Mouse (Mus musculus) stomach, postnatal 0 days (tissue): ENCODE results near the gene Cfap46. TPM values are rescaled to one million over a fixed set of nuclear protein-coding genes. Genes with fewer than 3 reads are reported as not detected.
"Not testable (repeated sequence)": the region's sequence is repeated elsewhere in the genome, so short reads cannot be mapped to it uniquely, and the experiment has no call there.

ENCODE experiments used
- ATAC-seq: fragments of 200-750 bp; cut with Nextera tagmentation; 2 replicates; pipeline ENCODE4 v1.8.0; 2017; ENCODE audit not compliant: low FRiP score, low TSS enrichment
- DNase-seq: peaks from one replicate; pipeline ENCODE4 v3.0.0-alpha.2; 2016; ENCODE audit warnings: low spot score
- H3K27ac ChIP-seq: fragments of 300-500 bp; sonication (generic); replicated peaks from 2 replicates; pipeline ENCODE4 v1.5.1; 2014; ENCODE audit warnings: mild to moderate bottlenecking, control low read depth
- H3K27me3 ChIP-seq: fragments of 300-500 bp; sonication (generic); 2 replicates; pipeline ENCODE4 v1.6.1; 2014; ENCODE audit warnings: low read length; ENCODE audit not compliant: control insufficient read depth, insufficient read depth
- H3K36me3 ChIP-seq: fragments of 300-500 bp; sonication (generic); 2 replicates; pipeline ENCODE4 v1.6.1; 2014; ENCODE audit warnings: low read length, mixed read lengths; ENCODE audit not compliant: control insufficient read depth, insufficient read depth
- H3K4me1 ChIP-seq: fragments of 300-500 bp; sonication (generic); replicated peaks from 2 replicates; pipeline ENCODE4 v1.6.1; 2014; ENCODE audit warnings: antibody characterized with exemption; ENCODE audit not compliant: control insufficient read depth, insufficient read depth
- H3K4me2 ChIP-seq: fragments of 300-500 bp; sonication (generic); replicated peaks from 2 replicates; pipeline ENCODE4 v1.6.1; 2014; ENCODE audit warnings: low read depth, mild to moderate bottlenecking, control low read depth, moderate library complexity
- H3K4me3 ChIP-seq: fragments of 300-500 bp; sonication (generic); 2 replicates; pipeline ENCODE4 v1.5.1; 2014; ENCODE audit warnings: low read depth, low read length, control low read depth
- H3K9ac ChIP-seq: fragments of 300-500 bp; sonication (generic); 2 replicates; pipeline ENCODE4 v1.6.1; 2014; ENCODE audit warnings: mild to moderate bottlenecking, low read length, control low read depth, mixed read lengths
- H3K9me3 ChIP-seq: fragments of 300-500 bp; sonication (generic); 2 replicates; pipeline ENCODE4 v1.6.1; 2016; ENCODE audit warnings: low read length; ENCODE audit not compliant: control insufficient read depth
- CTCF ChIP-seq: IDR thresholded peaks from 2 replicates; pipeline ENCODE4 v1.5.1; 2016; ENCODE audit warnings: antibody characterized with exemption, low read depth, mild to moderate bottlenecking, moderate library complexity
- EP300 ChIP-seq: optimal IDR thresholded peaks from 2 replicates; pipeline ENCODE3; 2016; ENCODE audit warnings: antibody characterized with exemption
- WGBS: fragments of 180-500 bp; shearing (Covaris S2); extraction: QIAGEN DNeasy Blood & Tissue Kit; methylation state at CpG from one replicate; pipeline ENCODE4 v1.1.7; 2014; 5-methylcytosine and 5-hydroxymethylcytosine counted together
- polyA plus RNA-seq: library from polyadenylated mRNA; unstranded; fragments of >200 nt; fragmentation: Nextera tagmentation; extraction: Ambion mirVana; gene quantifications from 2 replicates; pipeline ENCODE4 v1.2.1, GENCODE M21; 2015

Gene Cfap46
- polyA plus RNA-seq, 1 experiment from 2014 or later: 0.08 TPM

GRCm38 (mm10) chr7:139681921-139682598 lies 1.6 kb downstream of the Cfap46 start:
- Histone ChIP-seq H3K36me3 (no peaks in the 10 kb centered on the region), H3K9me3 (no peaks in the 10 kb centered on the region), H3K4me3 (no peak overlapping the region), H3K27me3 (no peaks in the 10 kb centered on the region), H3K27ac (no peak overlapping the region), H3K9ac (no peak overlapping the region), H3K4me1 (no peaks in the 10 kb centered on the region), H3K4me2 (no peak overlapping the region)
- DNase-seq: no peak
- TF ChIP-seq EP300: no peak
- TF ChIP-seq CTCF: no peak
- WGBS: 68% methylated on average over 11 of the region's 11 CpGs
- no peak for ATAC-seq

- H3K4me3 ChIP-seq: no peak overlapping the region
- TF ChIP-seq CTCF: no peak
- no peak for TF ChIP-seq EP300
- H3K4me1 ChIP-seq: no peaks in the 10 kb centered on the region
- no peaks in the 10 kb centered on the region for H3K27me3 ChIP-seq
- 83% methylated on average over 3 of the region's 3 CpGs for WGBS
- no peak overlapping the region for H3K27ac ChIP-seq
- no peaks in the 10 kb centered on the region for H3K9me3 ChIP-seq
- no peaks in the 10 kb centered on the region for H3K36me3 ChIP-seq
- no peak overlapping the region for H3K4me2 ChIP-seq
- DNase-seq (no peak), ATAC-seq (no peak)
- no peak overlapping the region for H3K9ac ChIP-seq
Observed at GRCm38 (mm10) chr7:139676433-139676832, 7.2 kb downstream of the Cfap46 start.

GRCm38 (mm10) chr7:139666871-139667270 lies 16.7 kb downstream of the Cfap46 start:
- 73% methylated on average over 8 of the region's 8 CpGs for WGBS
- no peaks in the 10 kb centered on the region for H3K9me3 ChIP-seq
- H3K9ac ChIP-seq: no peak overlapping the region
- no peaks in the 10 kb centered on the region for H3K27me3 ChIP-seq
- H3K4me3 ChIP-seq: no peak overlapping the region
- no peaks in the 10 kb centered on the region for H3K36me3 ChIP-seq
- ATAC-seq (no peak), DNase-seq (no peak)
- no peak for TF ChIP-seq CTCF
- TF ChIP-seq EP300: no peak
- H3K4me2 ChIP-seq: no peak overlapping the region
- no peak overlapping the region for H3K27ac ChIP-seq
- no peaks in the 10 kb centered on the region for H3K4me1 ChIP-seq

GRCm38 (mm10) chr7:139663318-139663717 lies 20.3 kb downstream of the Cfap46 start:
- DNase-seq (no peak), ATAC-seq (no peak)
- WGBS: 42% methylated on average over 3 of the region's 3 CpGs
- no peak overlapping the region for H3K4me2 ChIP-seq
- H3K27ac ChIP-seq: no peak overlapping the region
- H3K36me3 ChIP-seq: no peaks in the 10 kb centered on the region
- TF ChIP-seq CTCF: no peak
- no peak for TF ChIP-seq EP300
- no peak overlapping the region for H3K4me3 ChIP-seq
- no peaks in the 10 kb centered on the region for H3K27me3 ChIP-seq
- no peaks in the 10 kb centered on the region for H3K9me3 ChIP-seq
- no peak overlapping the region for H3K9ac ChIP-seq
- H3K4me1 ChIP-seq: no peaks in the 10 kb centered on the region

- not testable (repeated sequence) for H3K9me3 ChIP-seq, DNase-seq, H3K36me3 ChIP-seq, H3K9ac ChIP-seq, H3K27ac ChIP-seq, H3K4me1 ChIP-seq, H3K27me3 ChIP-seq, ATAC-seq, H3K4me2 ChIP-seq, H3K4me3 ChIP-seq
- 94% methylated on average over 24 of the region's 28 CpGs for WGBS
Observed at GRCm38 (mm10) chr7:139659901-139660300, 23.7 kb downstream of the Cfap46 start.

GRCm38 (mm10) chr7:139649698-139650097 lies 33.9 kb downstream of the Cfap46 start:
- no peak overlapping the region for H3K9ac ChIP-seq
- no peaks in the 10 kb centered on the region for H3K4me1 ChIP-seq
- H3K4me3 ChIP-seq: no peak overlapping the region
- 72% methylated on average over 7 of the region's 7 CpGs for WGBS
- no peak overlapping the region for H3K4me2 ChIP-seq
- H3K27me3 ChIP-seq: no peaks in the 10 kb centered on the region
- DNase-seq: no peak
- H3K36me3 ChIP-seq: no peaks in the 10 kb centered on the region
- no peak overlapping the region for H3K27ac ChIP-seq
- TF ChIP-seq EP300 (no peak), CTCF (no peak)
- no peak for ATAC-seq
- H3K9me3 ChIP-seq: no peaks in the 10 kb centered on the region
